Mouse (Mus musculus) c-Kit-negative CD71-positive TER-119-positive erythroid progenitor cells, embryonic 14.5 days (primary cell): Measurements from ENCODE around the gene Tbcd.
"Not testable (repeated sequence)": the region's sequence is repeated elsewhere in the genome, so short reads cannot be mapped to it uniquely, and the experiment has no call there.

Experiments used
- DNase-seq: peaks from one replicate; pipeline ENCODE4 v3.0.0-alpha.2; 2013; ENCODE audit warnings: low read depth, low spot score

Gene Tbcd

GRCm38 (mm10) chr11:121652547-121653305 lies 201.0 kb downstream of the Tbcd start:
- DNase-seq, result peak; percentile 12

DNA sequence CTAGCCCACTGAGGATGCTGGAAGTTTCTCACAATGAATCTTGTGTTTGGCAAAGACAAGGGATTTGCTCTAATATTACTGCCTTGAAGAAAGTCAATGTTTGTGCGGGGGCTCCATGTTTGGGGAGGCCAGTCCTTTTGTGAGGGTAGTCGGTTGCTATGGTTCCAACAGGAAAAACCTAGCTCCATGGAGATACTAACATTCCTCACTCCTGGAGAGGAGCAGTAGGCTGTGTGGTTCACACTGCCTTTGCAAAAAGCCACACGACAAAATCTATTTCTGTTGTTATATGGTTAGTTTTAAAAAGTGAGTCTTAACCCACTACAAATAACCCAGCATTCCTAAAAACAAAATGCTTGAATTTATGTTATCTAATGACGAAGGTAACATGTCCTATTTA lies 201.9 kb downstream of the Tbcd start:
- DNase-seq, result no peak

DNA sequence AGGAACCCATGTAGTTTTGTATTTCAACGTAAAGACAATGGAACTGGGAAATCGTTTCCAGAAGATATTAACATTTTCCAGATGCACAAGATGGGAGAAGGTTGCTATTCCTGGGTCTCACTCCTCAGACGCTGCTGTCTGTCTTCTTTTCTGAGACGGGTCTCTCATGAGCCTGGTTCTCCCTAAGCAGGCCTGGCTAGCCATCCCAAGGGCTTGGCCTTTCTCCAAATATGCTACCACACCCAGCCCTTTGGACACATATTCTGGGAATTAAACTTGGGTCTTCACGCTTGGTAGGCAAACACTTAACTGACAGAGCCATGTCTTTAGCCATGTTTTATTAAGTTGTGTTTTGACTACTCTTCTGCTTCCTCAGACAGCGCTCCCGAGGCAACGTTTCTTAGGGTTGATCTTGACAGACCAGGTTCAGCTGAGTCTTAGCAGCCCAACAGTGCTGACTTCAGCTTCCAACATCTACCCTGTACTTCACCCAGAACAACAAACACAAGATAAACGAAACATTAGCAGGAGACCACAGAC lies 202.7 kb downstream of the Tbcd start:
- no peak for DNase-seq

- DNase-seq, result no peak
Observed at GRCm38 (mm10) chr11:121655166-121655806, 203.5 kb downstream of the Tbcd start.

DNA sequence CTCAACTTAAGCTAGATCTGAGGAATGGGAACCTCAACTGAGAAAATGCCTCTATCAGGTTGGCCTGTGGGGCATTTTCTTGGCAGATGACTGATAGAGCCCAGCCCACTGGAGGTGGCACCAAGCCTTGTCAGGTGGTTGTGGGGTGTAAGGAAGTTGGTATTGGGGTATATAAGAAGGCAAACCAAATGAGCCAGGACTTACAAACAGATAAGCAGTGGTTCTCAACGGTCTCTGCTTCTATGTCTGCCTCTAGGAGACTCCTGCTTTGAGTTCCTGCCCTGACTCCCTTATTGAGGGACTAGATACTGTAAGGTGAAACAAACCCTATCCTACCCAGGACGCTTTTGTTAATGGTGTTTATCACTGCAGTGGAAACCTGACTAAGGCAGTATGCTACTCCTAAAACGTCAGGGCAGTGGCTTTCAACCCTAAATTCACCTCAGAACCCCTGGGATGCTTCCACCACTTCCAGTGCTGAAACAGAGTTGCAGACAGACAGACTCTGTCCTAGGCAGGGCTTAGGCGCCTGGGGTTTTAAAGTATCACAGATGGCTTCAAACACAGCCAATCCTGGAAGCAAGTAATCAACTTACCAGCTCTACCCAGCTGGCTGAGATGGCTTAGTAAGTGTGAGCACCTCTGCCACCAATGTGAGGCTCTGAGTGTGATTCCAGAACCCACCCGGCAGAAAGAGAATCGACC lies 204.2 kb downstream of the Tbcd start:
- DNase-seq, result no peak

- no peak for DNase-seq
Observed at GRCm38 (mm10) chr11:121658151-121658550, 206.4 kb downstream of the Tbcd start.

GRCm38 (mm10) chr11:121660604-121661003 lies 208.9 kb downstream of the Tbcd start:
- not testable (repeated sequence) for DNase-seq

GRCm38 (mm10) chr11:121661116-121661515 lies 209.4 kb downstream of the Tbcd start:
- no peak for DNase-seq
